ENCODE assay signal across 10 mouse cellular contexts in genomic region chr2:173218416-173219141, GRCm38 (mm10). TPM values are rescaled to one million over a fixed set of nuclear protein-coding genes. Genes with fewer than 3 reads are reported as not detected.
DNase-seq lines count a peak whose midpoint lies in the region; ATAC-seq and TF ChIP-seq lines count a peak whose summit lies in the region.
"Had no signal": no experiment of that assay in that cellular context is flagged by ENCODE, and none has a peak within 500 bp of the region (broad histone marks: within the 10 kb centered on the region; RNA-seq: fewer than 3 reads in every experiment).

TSS of gene Zbp1 (minus strand) at chr2:173218923.

- H3K4me2 ChIP-seq in forebrain, embryonic 11.5 days (ENCODE audit: low read depth, low read length, severe bottlenecking) = no peak within 1 kb of the TSS
- H3K4me2 ChIP-seq in forebrain, postnatal 0 days (ENCODE audit: low read depth) = no peak within 1 kb of the TSS
- H3K4me2 ChIP-seq: embryonic facial prominence, embryonic 12.5 days had no signal

- no peak for TF ChIP-seq CTCF in forebrain, postnatal 0 days (IDR thresholded peaks at IDR 0.05; ENCODE audit: low read depth)

- no peak within 1 kb of the TSS for H3K4me3 ChIP-seq in forebrain, embryonic 11.5 days (ENCODE audit: low read depth, low read length)
- H3K4me3 ChIP-seq in forebrain, postnatal 0 days (ENCODE audit: low read depth, low read length) = no peak within 1 kb of the TSS
- H3K4me3 ChIP-seq in macrophage (ENCODE audit: inconsistent target) = peak within 1 kb of the TSS; percentile 53
- H3K4me3 ChIP-seq: embryonic facial prominence, embryonic 12.5 days had no signal

- no peak within 1 kb of the TSS for H3K9ac ChIP-seq in forebrain, embryonic 11.5 days (ENCODE audit: low read length)
- H3K9ac ChIP-seq in forebrain, postnatal 0 days = no peak within 1 kb of the TSS
- H3K9ac ChIP-seq: embryonic facial prominence, embryonic 12.5 days had no signal

- H3K27me3 ChIP-seq in forebrain, embryonic 11.5 days (ENCODE audit: control insufficient read depth, insufficient read depth, low read length) = no peaks in the 10 kb centered on the region
- no peaks in the 10 kb centered on the region for H3K27me3 ChIP-seq in forebrain, postnatal 0 days (ENCODE audit: insufficient read depth, low read length)
- H3K27me3 ChIP-seq: embryonic facial prominence, embryonic 12.5 days had no signal

- 75% methylated on average over 11 of the region's 11 CpGs for WGBS in forebrain, embryonic 11.5 days
- 69% methylated on average over 11 of the region's 11 CpGs for WGBS in forebrain, postnatal 0 days
- 22% methylated on average over 10 of the region's 11 CpGs for WGBS in macrophage (ENCODE audit: missing documents)

- ATAC-seq in forebrain, embryonic 11.5 days (replicated peaks; ENCODE audit: low FRiP score) = no peak
- ATAC-seq in forebrain, postnatal 0 days = no peak
- ATAC-seq in erythroblast, adult 5-6 weeks (replicated peaks; ENCODE audit: low FRiP score, poor library complexity, severe bottlenecking) = no peak

- peaks cover 39% of the 10 kb centered on the region; the same call in 1 of the 2 replicates for H3K79me2 ChIP-seq in macrophage (ENCODE audit: inconsistent target)

- no peak within 1 kb of the TSS for H3K27ac ChIP-seq in forebrain, embryonic 11.5 days (ENCODE audit: low read depth, low read length)
- no peak within 1 kb of the TSS for H3K27ac ChIP-seq in forebrain, postnatal 0 days (ENCODE audit: low read depth, low read length)
- peak within 1 kb of the TSS; percentile 60 for H3K27ac ChIP-seq in macrophage
- H3K27ac ChIP-seq: embryonic facial prominence, embryonic 12.5 days had no signal

- H3K9me3 ChIP-seq in forebrain, embryonic 11.5 days (ENCODE audit: control insufficient read depth, low read length) = no peaks in the 10 kb centered on the region
- no peaks in the 10 kb centered on the region for H3K9me3 ChIP-seq in forebrain, postnatal 0 days (ENCODE audit: low read length)
- H3K9me3 ChIP-seq: embryonic facial prominence, embryonic 12.5 days had no signal

- peak; percentile 46 for DNase-seq in forebrain, embryonic 11.5 days (ENCODE audit: low spot score)
- no peak for DNase-seq in forebrain, postnatal 0 days
- peak; percentile 1 for DNase-seq in right cerebral cortex, postnatal 4 days
- DNase-seq in right cerebral cortex, postnatal 36 days (ENCODE audit: low spot score in 2 of 2) = no peak
- peak; percentile 70 for DNase-seq in thymus, postnatal 25 days
- no peak for DNase-seq in cerebellum, adult 11 months

- H3K4me1 ChIP-seq in forebrain, embryonic 11.5 days (replicated peaks; ENCODE audit: control insufficient read depth, insufficient read depth, low read length) = no peaks in the 10 kb centered on the region
- no peaks in the 10 kb centered on the region for H3K4me1 ChIP-seq in forebrain, postnatal 0 days (ENCODE audit: insufficient read depth)
- H3K4me1 ChIP-seq: embryonic facial prominence, embryonic 12.5 days had no signal

- no peaks in the 10 kb centered on the region for H3K36me3 ChIP-seq in forebrain, embryonic 11.5 days (ENCODE audit: control insufficient read depth, insufficient read depth, low read length)
- H3K36me3 ChIP-seq in forebrain, postnatal 0 days (ENCODE audit: insufficient read depth) = peaks cover 3% of the 10 kb centered on the region
- peaks cover 35% of the 10 kb centered on the region; the same call in 1 of the 2 replicates for H3K36me3 ChIP-seq in macrophage (ENCODE audit: inconsistent target)
- H3K36me3 ChIP-seq: embryonic facial prominence, embryonic 12.5 days had no signal

RNA-seq across cellular contexts. Expression of gene Zbp1, which starts in this region (rescaled TPM):
- not detected in 2 replicates for polyA plus RNA-seq in forebrain, embryonic 11.5 days (2014; fragmentation: Nextera tagmentation; extraction: Ambion mirVana)
- 0.52 TPM in 1 of 2 replicates, not detected in the other for total RNA-seq in forebrain, postnatal 0 days (2014; rRNA removed)
- polyA plus RNA-seq in forebrain, postnatal 0 days (2015; fragmentation: Nextera tagmentation; extraction: Ambion mirVana) = 0.44 and 0.45 TPM in 2 replicates
- total RNA-seq in macrophage (2018; cell fraction: chromatin; rRNA removed) = 100 to 1,000 TPM in 14 of 26 experiments, 10 to 100 TPM in 12; 27.8 to 587 (median 298) TPM
- total RNA-seq in macrophage (2018; cell fraction: cytosol; rRNA removed) = 100 to 1,000 TPM in 23 of 26 experiments, 10 to 100 TPM in 3; 74.9 to 678 (median 370) TPM
- total RNA-seq in macrophage (2018; cell fraction: nucleus; rRNA removed) = 100 to 1,000 TPM in 21 of 26 experiments, 10 to 100 TPM in 5; 45.6 to 621 (median 382) TPM
- polyA plus RNA-seq in macrophage (2018) = 88.4 to 217 TPM (median 90.0 TPM) in 3 replicates
- 4.4 and 11.1 TPM in 2 replicates for total RNA-seq in erythroblast, adult 5-6 weeks (2015; ENCODE audit: low replicate concordance)
- 3.0 and 6.4 TPM in 2 replicates for total RNA-seq in erythroblast, adult 5-6 weeks (2017; ENCODE audit: low replicate concordance)
- total RNA-seq: layer of hippocampus, postnatal 25 days had no signal
- polyA plus RNA-seq: embryonic facial prominence, embryonic 12.5 days had no signal

Comparison
In these comparisons a context has a peak if more than half of its experiments do, and no peak if none do; other contexts are left out.
1. RNA of gene Zbp1 (polyA plus RNA-seq): 88.4 to 217 TPM in macrophage; 0.44 to 0.45 TPM in forebrain, postnatal 0 days and not detected in forebrain, embryonic 11.5 days; every median in the first group is over 10 times any median in the second.
2. DNase-seq: peak in right cerebral cortex, postnatal 4 days (single experiment) and thymus, postnatal 25 days (single experiment); none in forebrain, postnatal 0 days (single experiment), right cerebral cortex, postnatal 36 days (0 of 2) and cerebellum, adult 11 months (single experiment).
3. Peak in DNase-seq in forebrain, embryonic 11.5 days; RNA of the gene not detected or under 1 TPM.